Mouse (Mus musculus): ENCODE data around the gene Dap. TPM values are rescaled to one million over a fixed set of nuclear protein-coding genes. Genes with fewer than 3 reads are reported as not detected.

The Dap gene
- polyA plus RNA-seq, 1 experiment, result 34.9 TPM

DNA sequence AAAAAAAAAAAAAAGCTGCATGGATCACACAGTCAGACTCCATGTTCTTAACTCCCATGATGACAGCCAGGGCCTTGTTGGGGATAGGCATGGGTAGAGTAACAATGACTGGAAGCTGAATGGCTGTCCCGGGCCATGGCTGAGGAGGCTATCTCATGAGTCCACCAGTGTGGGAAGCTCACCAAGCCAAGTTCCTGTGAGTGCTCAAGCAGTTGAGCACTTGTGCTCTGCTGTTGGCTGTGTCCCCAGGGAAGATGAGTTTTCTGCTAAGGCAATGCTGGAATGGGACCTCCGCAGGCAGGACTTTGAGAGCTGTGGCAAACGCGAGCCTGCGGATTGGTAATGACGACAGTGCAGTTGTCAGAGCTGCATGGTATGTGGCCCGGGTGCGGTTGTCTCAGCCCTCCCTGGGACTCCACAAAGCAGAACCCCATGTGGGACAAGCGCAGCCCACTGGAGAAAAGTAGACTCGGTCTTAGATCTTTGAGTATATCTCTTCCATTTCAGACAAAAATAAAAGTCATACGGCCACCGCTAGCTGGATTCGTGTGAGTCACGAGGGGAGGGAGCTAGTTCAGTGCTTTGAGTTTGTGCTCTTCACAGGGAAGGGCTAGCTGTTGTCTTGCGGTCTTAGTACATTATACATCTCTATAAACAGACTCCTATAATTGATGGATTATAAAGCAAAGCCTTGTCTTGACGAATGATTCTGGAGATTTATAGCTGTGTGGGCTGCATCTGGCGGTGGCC lies 20.8 kb downstream of the Dap start:
- WGBS, result 95% methylated on average over 17 of the region's 17 CpGs
- no peaks in the 10 kb centered on the region for H3K36me3 ChIP-seq (ENCODE audit: control insufficient read depth, insufficient read depth, low read length)
- H3K27me3 ChIP-seq (ENCODE audit: control insufficient read depth, insufficient read depth, low read length), result no peaks in the 10 kb centered on the region
- TF ChIP-seq POLR2A (IDR thresholded peaks at IDR 0.05; ENCODE audit: control insufficient read depth, extremely low read depth, insufficient read depth, low read length, poor library complexity), result no peak
- TF ChIP-seq CTCF (IDR thresholded peaks at IDR 0.05; ENCODE audit: borderline replicate concordance, control insufficient read depth, extremely low read depth, insufficient read depth, low read length, poor library complexity), result no peak
- no peak overlapping the region for H3K4me3 ChIP-seq (ENCODE audit: control insufficient read depth, insufficient read depth, low read length)
- no peak overlapping the region for H3K27ac ChIP-seq (ENCODE audit: control insufficient read depth, insufficient read depth, low read length)
- no peak for DNase-seq
- peaks cover 9% of the 10 kb centered on the region; the same call in 1 of the 2 replicates for H3K4me1 ChIP-seq (replicated peaks; ENCODE audit: control insufficient read depth, insufficient read depth, low read length)

DNA sequence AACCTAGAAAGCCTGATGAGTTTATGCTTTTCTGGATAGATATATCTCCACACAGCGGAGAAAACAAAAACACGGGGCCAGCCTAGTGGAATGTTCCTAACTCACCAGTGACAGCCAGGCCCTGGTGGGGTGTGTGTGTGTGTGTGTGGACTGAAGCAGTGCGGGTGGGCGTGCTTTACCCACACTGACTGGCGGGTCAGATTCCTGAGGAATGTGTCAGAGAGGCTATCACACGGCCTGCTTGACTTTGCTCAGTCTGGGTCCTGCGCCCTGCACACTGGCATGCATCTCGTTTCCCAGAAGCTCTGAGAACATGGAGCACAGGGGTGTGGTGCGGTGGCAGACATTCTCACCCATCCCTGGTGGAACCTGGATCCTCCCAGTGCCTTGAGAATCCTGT lies 21.8 kb downstream of the Dap start:
- Histone ChIP-seq H3K27me3 (ENCODE audit: control insufficient read depth, insufficient read depth, low read length) (no peaks in the 10 kb centered on the region), H3K4me3 (ENCODE audit: control insufficient read depth, insufficient read depth, low read length) (no peak overlapping the region), H3K27ac (ENCODE audit: control insufficient read depth, insufficient read depth, low read length) (no peak overlapping the region), H3K36me3 (ENCODE audit: control insufficient read depth, insufficient read depth, low read length) (no peaks in the 10 kb centered on the region), H3K4me1 (replicated peaks; ENCODE audit: control insufficient read depth, insufficient read depth, low read length) (peaks cover 9% of the 10 kb centered on the region; the same call in 1 of the 2 replicates)
- TF ChIP-seq CTCF (IDR thresholded peaks at IDR 0.05; ENCODE audit: borderline replicate concordance, control insufficient read depth, extremely low read depth, insufficient read depth, low read length, poor library complexity) (no peak), POLR2A (IDR thresholded peaks at IDR 0.05; ENCODE audit: control insufficient read depth, extremely low read depth, insufficient read depth, low read length, poor library complexity) (no peak)
- DNase-seq, result no peak
- 96% methylated on average over 9 of the region's 9 CpGs for WGBS

DNA sequence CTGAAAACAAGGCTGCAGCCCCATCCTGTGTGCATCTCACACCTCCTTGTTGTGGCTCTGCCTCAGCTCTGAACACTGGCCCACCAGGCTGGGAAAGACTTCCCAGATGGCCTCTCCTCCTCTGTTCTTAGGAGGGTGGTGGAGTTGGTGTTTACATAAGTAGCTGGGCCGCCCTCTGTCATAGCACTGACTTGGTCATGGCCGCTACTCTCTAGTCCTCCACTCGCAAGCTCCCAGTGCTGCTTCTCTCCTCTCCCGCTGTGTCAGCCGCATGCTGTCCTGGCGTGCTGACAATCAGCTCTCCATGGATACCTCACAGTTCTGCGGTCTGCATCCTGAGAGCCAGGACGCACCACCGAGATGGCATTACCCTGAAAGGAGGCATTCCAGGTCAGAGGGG lies 22.9 kb downstream of the Dap start:
- TF ChIP-seq CTCF (IDR thresholded peaks at IDR 0.05; ENCODE audit: borderline replicate concordance, control insufficient read depth, extremely low read depth, insufficient read depth, low read length, poor library complexity) (no peak), POLR2A (IDR thresholded peaks at IDR 0.05; ENCODE audit: control insufficient read depth, extremely low read depth, insufficient read depth, low read length, poor library complexity) (no peak)
- no peak for DNase-seq
- H3K27ac ChIP-seq (ENCODE audit: control insufficient read depth, insufficient read depth, low read length), result no peak overlapping the region
- H3K4me3 ChIP-seq (ENCODE audit: control insufficient read depth, insufficient read depth, low read length), result no peak overlapping the region
- H3K27me3 ChIP-seq (ENCODE audit: control insufficient read depth, insufficient read depth, low read length), result no peaks in the 10 kb centered on the region
- peaks cover 9% of the 10 kb centered on the region; the same call in 1 of the 2 replicates for H3K4me1 ChIP-seq (replicated peaks; ENCODE audit: control insufficient read depth, insufficient read depth, low read length)
- no peaks in the 10 kb centered on the region for H3K36me3 ChIP-seq (ENCODE audit: control insufficient read depth, insufficient read depth, low read length)
- WGBS, result 98% methylated on average over 9 of the region's 9 CpGs

DNA sequence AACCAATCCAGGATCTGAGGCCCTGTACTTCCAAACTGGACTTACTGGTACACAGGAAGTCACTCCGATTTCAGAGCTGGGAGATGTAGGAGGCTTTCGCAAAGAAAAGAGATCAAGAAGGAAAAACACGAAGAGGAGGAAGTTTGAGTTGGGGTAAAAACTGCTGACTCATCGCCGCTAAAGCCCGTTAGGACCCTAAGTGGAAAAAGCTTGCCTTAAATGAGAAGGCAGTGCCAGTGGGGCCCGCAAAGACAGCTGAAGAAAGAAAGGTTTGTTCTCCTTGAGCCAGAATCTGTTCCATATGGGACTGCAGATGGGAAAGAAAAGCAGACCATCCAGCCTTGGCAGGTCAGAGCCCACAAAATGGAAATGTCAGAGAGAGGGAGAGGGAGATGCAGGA lies 24.8 kb downstream of the Dap start:
- Histone ChIP-seq H3K27me3 (ENCODE audit: control insufficient read depth, insufficient read depth, low read length) (no peaks in the 10 kb centered on the region), H3K4me1 (replicated peaks; ENCODE audit: control insufficient read depth, insufficient read depth, low read length) (peaks cover 9% of the 10 kb centered on the region; the same call in 1 of the 2 replicates), H3K4me3 (ENCODE audit: control insufficient read depth, insufficient read depth, low read length) (no peak overlapping the region), H3K27ac (ENCODE audit: control insufficient read depth, insufficient read depth, low read length) (no peak overlapping the region), H3K36me3 (ENCODE audit: control insufficient read depth, insufficient read depth, low read length) (no peaks in the 10 kb centered on the region)
- no peak for DNase-seq
- no peak for TF ChIP-seq CTCF (IDR thresholded peaks at IDR 0.05; ENCODE audit: borderline replicate concordance, control insufficient read depth, extremely low read depth, insufficient read depth, low read length, poor library complexity)
- no peak for TF ChIP-seq POLR2A (IDR thresholded peaks at IDR 0.05; ENCODE audit: control insufficient read depth, extremely low read depth, insufficient read depth, low read length, poor library complexity)
- WGBS, result 10% methylated on average over 7 of the region's 7 CpGs

DNA sequence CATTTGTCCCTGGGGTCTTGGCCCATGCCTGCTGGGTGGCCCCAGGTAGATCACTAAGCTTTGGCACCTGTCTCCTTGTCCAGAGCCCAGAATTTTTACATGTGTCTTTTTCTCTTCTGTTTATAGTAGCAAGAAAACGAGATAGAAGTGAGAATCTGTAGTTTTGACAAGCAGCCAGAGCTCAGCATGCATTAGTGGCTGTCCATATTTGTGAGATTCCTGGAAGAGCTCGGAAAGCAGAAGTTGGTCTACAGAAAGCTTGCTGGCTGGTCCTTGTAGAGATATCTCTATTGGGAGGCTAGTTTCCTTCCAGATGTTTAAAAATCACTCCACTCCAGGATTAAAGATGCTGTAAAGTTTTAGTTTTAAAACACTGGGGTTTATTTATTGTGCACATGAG lies 25.9 kb downstream of the Dap start:
- Histone ChIP-seq H3K36me3 (ENCODE audit: control insufficient read depth, insufficient read depth, low read length) (no peaks in the 10 kb centered on the region), H3K27me3 (ENCODE audit: control insufficient read depth, insufficient read depth, low read length) (no peaks in the 10 kb centered on the region), H3K27ac (ENCODE audit: control insufficient read depth, insufficient read depth, low read length) (no peak overlapping the region), H3K4me1 (replicated peaks; ENCODE audit: control insufficient read depth, insufficient read depth, low read length) (peaks cover 9% of the 10 kb centered on the region; the same call in 1 of the 2 replicates), H3K4me3 (ENCODE audit: control insufficient read depth, insufficient read depth, low read length) (no peak overlapping the region)
- WGBS, result 67% methylated on average over 2 of the region's 2 CpGs
- TF ChIP-seq POLR2A (IDR thresholded peaks at IDR 0.05; ENCODE audit: control insufficient read depth, extremely low read depth, insufficient read depth, low read length, poor library complexity), result no peak
- TF ChIP-seq CTCF (IDR thresholded peaks at IDR 0.05; ENCODE audit: borderline replicate concordance, control insufficient read depth, extremely low read depth, insufficient read depth, low read length, poor library complexity), result no peak
- no peak for DNase-seq

DNA sequence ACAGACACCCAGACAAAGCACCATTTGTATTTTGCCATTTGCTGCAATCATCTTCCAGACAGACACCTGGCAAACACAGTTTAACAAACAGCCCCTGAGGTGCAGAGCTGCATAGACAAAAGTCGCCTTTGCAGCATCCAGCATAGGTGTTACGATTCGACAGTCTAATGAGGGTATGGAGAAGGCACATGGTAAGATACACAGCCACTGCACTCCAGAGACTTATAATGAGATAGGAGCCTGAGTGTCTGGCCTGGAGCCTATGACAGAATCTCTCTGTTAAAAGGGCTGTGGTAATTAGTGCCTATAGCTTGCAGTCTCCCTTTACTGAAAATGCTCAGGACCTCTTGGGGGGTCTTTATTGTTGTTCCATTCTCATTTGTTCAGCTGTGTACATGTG lies 26.6 kb downstream of the Dap start:
- H3K4me1 ChIP-seq (replicated peaks; ENCODE audit: control insufficient read depth, insufficient read depth, low read length), result peaks cover 9% of the 10 kb centered on the region; the same call in 1 of the 2 replicates
- WGBS, result 94% methylated on average over 3 of the region's 3 CpGs
- H3K4me3 ChIP-seq (ENCODE audit: control insufficient read depth, insufficient read depth, low read length), result no peak overlapping the region
- DNase-seq, result no peak
- no peak overlapping the region for H3K27ac ChIP-seq (ENCODE audit: control insufficient read depth, insufficient read depth, low read length)
- no peak for TF ChIP-seq POLR2A (IDR thresholded peaks at IDR 0.05; ENCODE audit: control insufficient read depth, extremely low read depth, insufficient read depth, low read length, poor library complexity)
- no peak for TF ChIP-seq CTCF (IDR thresholded peaks at IDR 0.05; ENCODE audit: borderline replicate concordance, control insufficient read depth, extremely low read depth, insufficient read depth, low read length, poor library complexity)
- H3K27me3 ChIP-seq (ENCODE audit: control insufficient read depth, insufficient read depth, low read length), result no peaks in the 10 kb centered on the region
- H3K36me3 ChIP-seq (ENCODE audit: control insufficient read depth, insufficient read depth, low read length), result no peaks in the 10 kb centered on the region
